In genomic region chr14:117906361-117906760, GRCm38 (mm10) we compare ENCODE assay signal across 21 mouse cellular contexts.
DNase-seq lines count a peak whose midpoint lies in the region; ATAC-seq lines count a peak whose summit lies in the region.
"Had no signal": no experiment of that assay in that cellular context is flagged by ENCODE, and none has a peak within 500 bp of the region (broad histone marks: within the 10 kb centered on the region; RNA-seq: fewer than 3 reads in every experiment).

No protein-coding gene starts in this region.

- H3K4me1 ChIP-seq in midbrain, embryonic 10.5 days = peaks cover 43% of the 10 kb centered on the region
- H3K4me1 ChIP-seq in midbrain, embryonic 15.5 days = peaks cover 13% of the 10 kb centered on the region
- H3K4me1 ChIP-seq in hindbrain, embryonic 11.5 days (replicated peaks; ENCODE audit: control insufficient read depth, insufficient read depth, low read length) = peaks cover 5% of the 10 kb centered on the region; the same call in 1 of the 2 replicates
- H3K4me1 ChIP-seq in hindbrain, embryonic 16.5 days (ENCODE audit: control insufficient read depth, insufficient read depth, low read depth, low read length) = peaks cover 10% of the 10 kb centered on the region
- peaks cover 36% of the 10 kb centered on the region for H3K4me1 ChIP-seq in neural tube, embryonic 13.5 days (replicated peaks)

- peak overlapping the region; percentile 71 for H3K27ac ChIP-seq in midbrain, embryonic 10.5 days (replicated peaks)
- no peak overlapping the region for H3K27ac ChIP-seq in midbrain, embryonic 15.5 days
- no peak overlapping the region for H3K27ac ChIP-seq in hindbrain, embryonic 11.5 days (ENCODE audit: low read depth, low read length)
- H3K27ac ChIP-seq in hindbrain, embryonic 16.5 days (ENCODE audit: low read depth, low read length) = no peak overlapping the region
- peak overlapping the region; percentile 34; the same call in 1 of the 2 replicates for H3K27ac ChIP-seq in neural tube, embryonic 13.5 days (replicated peaks)
- H3K27ac ChIP-seq: embryonic facial prominence, embryonic 12.5 days; heart, embryonic 10.5 days; left cerebral cortex, adult 2 months; limb, embryonic 13.5 days; liver, embryonic 14.5 days; stomach, postnatal 0 days had no signal

- no peak overlapping the region for H3K4me3 ChIP-seq in midbrain, embryonic 10.5 days
- H3K4me3 ChIP-seq in midbrain, embryonic 15.5 days = no peak overlapping the region
- no peak overlapping the region for H3K4me3 ChIP-seq in hindbrain, embryonic 11.5 days (ENCODE audit: low read depth, low read length)
- no peak overlapping the region for H3K4me3 ChIP-seq in hindbrain, embryonic 16.5 days (ENCODE audit: low read length)
- no peak overlapping the region for H3K4me3 ChIP-seq in neural tube, embryonic 13.5 days
- H3K4me3 ChIP-seq: embryonic facial prominence, embryonic 12.5 days; erythroblast, embryonic 14.5 days; heart, embryonic 10.5 days; left cerebral cortex, adult 2 months; limb, embryonic 13.5 days had no signal

- H3K4me2 ChIP-seq in midbrain, embryonic 15.5 days = no peak overlapping the region; the same call in 1 of the 2 replicates
- no peak overlapping the region for H3K4me2 ChIP-seq in hindbrain, embryonic 11.5 days (replicated peaks; ENCODE audit: low read depth, low read length)
- no peak overlapping the region for H3K4me2 ChIP-seq in hindbrain, embryonic 16.5 days (ENCODE audit: low read length)
- no peak overlapping the region; the same call in 1 of the 2 replicates for H3K4me2 ChIP-seq in neural tube, embryonic 13.5 days
- H3K4me2 ChIP-seq: embryonic facial prominence, embryonic 12.5 days; limb, embryonic 13.5 days had no signal

- DNase-seq in midbrain, embryonic 10.5 days (ENCODE audit: low spot score) = no peak
- DNase-seq in hindbrain, embryonic 11.5 days (ENCODE audit: low spot score) = peak; percentile 39
- DNase-seq in left cerebral cortex, postnatal 10 days (ENCODE audit: extremely low spot score in 1 of 2, low spot score in 2 of 2) = no peak
- DNase-seq in lung, postnatal 4 days = no peak
- DNase-seq in layer of hippocampus, adult 8-10 months (ENCODE audit: low spot score in 2 of 2) = no peak
- DNase-seq: adrenal gland, adult 8-10 months; cerebellum, adult 9-10 months; gastrocnemius, postnatal 36 days; kidney, adult 18-20 months; kidney, postnatal 25 days; layer of hippocampus, adult 9-11 months had no signal

- no peak for ATAC-seq in midbrain, embryonic 15.5 days (replicated peaks)
- ATAC-seq in hindbrain, embryonic 11.5 days (ENCODE audit: low FRiP score) = peak; percentile 71
- ATAC-seq in hindbrain, embryonic 16.5 days = peak; percentile 15; the same call in 1 of the 2 replicates
- 0 out of 2 replicates have a peak, but pooled peaks have one; percentile 16 for ATAC-seq in neural tube, embryonic 13.5 days (ENCODE audit: low read depth)

- peaks cover 3% of the 10 kb centered on the region; the same call in 1 of the 2 replicates for H3K27me3 ChIP-seq in midbrain, embryonic 10.5 days (ENCODE audit: low read depth, poor library complexity, severe bottlenecking)
- 0 out of 2 replicates have a peak, but pooled peaks cover 2% of the 10 kb centered on the region for H3K27me3 ChIP-seq in midbrain, embryonic 15.5 days (replicated peaks)
- H3K27me3 ChIP-seq in hindbrain, embryonic 11.5 days (ENCODE audit: control insufficient read depth, insufficient read depth, low read length) = no peaks in the 10 kb centered on the region
- H3K27me3 ChIP-seq in hindbrain, embryonic 16.5 days (replicated peaks; ENCODE audit: control insufficient read depth, insufficient read depth, low read length) = no peaks in the 10 kb centered on the region
- H3K27me3 ChIP-seq in neural tube, embryonic 13.5 days = peaks cover 7% of the 10 kb centered on the region; the same call in 1 of the 2 replicates
- H3K27me3 ChIP-seq: embryonic facial prominence, embryonic 12.5 days; limb, embryonic 13.5 days had no signal

- 52% methylated on average over 5 of the region's 5 CpGs for WGBS in midbrain, embryonic 10.5 days
- WGBS in midbrain, embryonic 15.5 days = 29% methylated on average over 5 of the region's 5 CpGs
- 24% methylated on average over 5 of the region's 5 CpGs for WGBS in hindbrain, embryonic 11.5 days
- 29% methylated on average over 5 of the region's 5 CpGs for WGBS in hindbrain, embryonic 16.5 days
- WGBS in neural tube, embryonic 13.5 days = 25% methylated on average over 5 of the region's 5 CpGs

- H3K36me3 ChIP-seq in midbrain, embryonic 10.5 days = no peaks in the 10 kb centered on the region
- H3K36me3 ChIP-seq in midbrain, embryonic 15.5 days (replicated peaks) = no peaks in the 10 kb centered on the region
- H3K36me3 ChIP-seq in hindbrain, embryonic 11.5 days (ENCODE audit: control insufficient read depth, insufficient read depth, low read length) = no peaks in the 10 kb centered on the region
- H3K36me3 ChIP-seq in hindbrain, embryonic 16.5 days (ENCODE audit: control insufficient read depth, insufficient read depth, low read length) = no peaks in the 10 kb centered on the region
- H3K36me3 ChIP-seq in neural tube, embryonic 13.5 days = no peaks in the 10 kb centered on the region
- H3K36me3 ChIP-seq: embryonic facial prominence, embryonic 12.5 days; heart, embryonic 10.5 days; limb, embryonic 13.5 days had no signal

- H3K9ac ChIP-seq in midbrain, embryonic 15.5 days = no peak overlapping the region; the same call in 1 of the 2 replicates
- H3K9ac ChIP-seq in hindbrain, embryonic 11.5 days (ENCODE audit: low read depth, low read length) = no peak overlapping the region
- no peak overlapping the region for H3K9ac ChIP-seq in hindbrain, embryonic 16.5 days (ENCODE audit: low read depth, low read length)
- no peak overlapping the region for H3K9ac ChIP-seq in neural tube, embryonic 13.5 days
- H3K9ac ChIP-seq: embryonic facial prominence, embryonic 12.5 days; limb, embryonic 13.5 days; liver, embryonic 14.5 days had no signal

- intact Hi-C loops in left cerebral cortex, postnatal 10 days (cut with DNase I) = no loop called here

- no peaks in the 10 kb centered on the region for H3K9me3 ChIP-seq in midbrain, embryonic 10.5 days (replicated peaks)
- H3K9me3 ChIP-seq in midbrain, embryonic 15.5 days = no peaks in the 10 kb centered on the region
- no peaks in the 10 kb centered on the region for H3K9me3 ChIP-seq in hindbrain, embryonic 11.5 days (ENCODE audit: control insufficient read depth, low read length)
- no peaks in the 10 kb centered on the region for H3K9me3 ChIP-seq in hindbrain, embryonic 16.5 days (ENCODE audit: control insufficient read depth, low read length)
- no peaks in the 10 kb centered on the region for H3K9me3 ChIP-seq in neural tube, embryonic 13.5 days
- H3K9me3 ChIP-seq: embryonic facial prominence, embryonic 12.5 days; heart, embryonic 10.5 days; limb, embryonic 13.5 days had no signal

Comparison
In these comparisons a context has a peak if more than half of its experiments do, and no peak if none do; other contexts are left out.
1. H3K27ac ChIP-seq: peak in midbrain, embryonic 10.5 days (single experiment) and neural tube, embryonic 13.5 days (single experiment); none in midbrain, embryonic 15.5 days (single experiment), hindbrain, embryonic 11.5 days (single experiment) and hindbrain, embryonic 16.5 days (single experiment).